Mouse (Mus musculus): ENCODE measurements around the gene Mrpl3. TPM values are rescaled to one million over a fixed set of nuclear protein-coding genes. Genes with fewer than 3 reads are reported as not detected.

Mrpl3 gene
- 114 and 122 TPM in 2 replicates for polyA plus RNA-seq (2016; fragmentation: Nextera tagmentation; extraction: Ambion mirVana)

DNA sequence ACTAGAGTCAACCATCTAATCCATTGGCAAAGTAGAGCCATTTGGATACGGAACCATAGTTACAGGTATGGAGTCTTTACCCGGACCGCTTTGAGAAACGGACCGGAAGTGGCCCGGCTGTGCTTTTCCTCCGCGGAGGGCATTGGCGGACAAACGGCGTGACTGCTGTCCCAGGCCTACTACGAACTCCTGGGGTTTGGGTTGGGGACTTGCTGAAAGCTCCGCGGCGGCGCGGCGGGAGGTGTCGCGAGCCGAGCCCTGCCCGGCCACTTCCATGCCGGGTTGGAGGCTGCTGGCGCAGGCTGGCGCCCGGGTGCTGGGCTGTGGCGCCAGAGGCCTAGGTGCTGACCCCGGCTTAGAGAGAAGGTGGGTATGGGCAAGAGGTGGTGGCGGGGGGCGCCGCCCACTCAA is at the start of gene Mrpl3:
Gene Mrpl3 (plus strand): TSS at position 93 of the 411 bp plus-strand sequence.
- Histone ChIP-seq H3K27ac (peak within 1 kb of the TSS; percentile 90), H3K36me3 (replicated peaks) (peaks cover 35% of the 10 kb centered on the region), H3K27me3 (ENCODE audit: poor library complexity, severe bottlenecking) (no peaks in the 10 kb centered on the region), H3K4me3 (peak within 1 kb of the TSS; percentile 76), H3K4me1 (peaks cover 10% of the 10 kb centered on the region), H3K9me3 (no peaks in the 10 kb centered on the region)
- under 1% methylated on average over 31 of the region's 31 CpGs for WGBS
- DNase-seq (ENCODE audit: extremely low spot score, low spot score), result peak; percentile 88

DNA sequence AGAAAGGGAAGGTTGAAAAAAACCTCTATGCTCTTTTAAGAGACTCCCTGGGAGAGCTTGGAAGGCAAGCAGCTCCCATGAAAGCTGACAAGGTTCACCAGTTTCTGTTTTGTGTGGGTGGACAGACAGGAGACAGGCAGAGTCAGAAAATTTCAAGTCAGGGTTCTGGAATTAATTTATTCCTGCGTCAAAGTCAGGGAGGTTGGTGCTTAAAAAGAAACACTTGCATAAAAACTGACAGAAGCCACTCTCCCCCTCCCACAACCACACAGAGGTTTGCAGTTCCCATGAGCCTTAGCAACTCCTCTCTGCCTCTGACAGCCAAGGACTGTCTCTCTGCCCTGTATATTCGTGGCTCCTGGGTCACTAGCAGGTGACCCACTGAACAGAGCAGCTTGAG is 42.3 kb upstream of the Mrpl3 start:
- Histone ChIP-seq H3K27ac (no peak overlapping the region), H3K4me3 (no peak overlapping the region), H3K9me3 (no peaks in the 10 kb centered on the region), H3K4me1 (no peaks in the 10 kb centered on the region), H3K36me3 (replicated peaks) (no peaks in the 10 kb centered on the region), H3K27me3 (ENCODE audit: poor library complexity, severe bottlenecking) (no peaks in the 10 kb centered on the region)
- WGBS, result 31% methylated on average over 2 of the region's 2 CpGs
- DNase-seq (ENCODE audit: extremely low spot score, low spot score), result no peak

DNA sequence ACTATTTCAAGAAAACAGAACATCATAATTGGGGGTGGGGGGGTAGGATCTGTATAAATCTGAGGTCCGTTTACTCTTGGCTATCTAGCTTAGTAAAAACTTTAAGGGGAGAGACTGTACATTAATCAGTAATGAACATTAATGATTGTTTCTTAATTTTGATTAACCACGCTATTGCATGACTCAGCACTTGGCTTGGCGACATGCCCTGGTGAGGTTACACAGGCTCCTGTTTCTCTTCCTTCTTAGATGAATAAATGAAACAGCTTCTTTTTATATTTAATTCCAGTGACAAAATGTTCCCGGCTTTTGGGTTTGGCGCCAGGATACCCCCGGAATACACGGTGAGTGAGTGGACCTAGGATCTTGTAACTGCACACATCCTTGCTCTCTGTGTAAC is 34.9 kb upstream of the Mrpl3 start:
- no peaks in the 10 kb centered on the region for H3K9me3 ChIP-seq
- H3K4me1 ChIP-seq, result no peaks in the 10 kb centered on the region
- no peak overlapping the region for H3K27ac ChIP-seq
- no peak for DNase-seq (ENCODE audit: extremely low spot score, low spot score)
- no peak overlapping the region for H3K4me3 ChIP-seq
- 94% methylated on average over 7 of the region's 7 CpGs for WGBS
- no peaks in the 10 kb centered on the region for H3K27me3 ChIP-seq (ENCODE audit: poor library complexity, severe bottlenecking)
- no peaks in the 10 kb centered on the region for H3K36me3 ChIP-seq (replicated peaks)

DNA sequence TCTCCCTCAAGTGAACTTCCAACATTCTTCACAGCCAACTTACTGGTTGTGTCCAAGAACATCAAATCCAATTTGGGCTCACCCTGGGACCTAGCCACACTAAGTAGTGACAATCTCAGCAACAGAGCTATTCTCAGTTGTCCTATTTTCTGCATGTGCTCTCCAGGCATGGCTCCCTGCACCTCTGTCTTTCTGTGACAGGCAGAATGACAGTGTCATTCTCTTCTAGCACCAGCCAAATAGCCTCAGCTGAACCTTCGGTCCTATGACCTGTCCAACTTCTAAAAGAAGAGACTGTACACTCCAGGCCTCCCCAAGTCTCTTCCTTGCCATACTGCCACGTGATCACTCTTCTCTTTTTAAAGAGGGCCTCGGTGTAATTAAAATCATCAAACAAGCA is 24.7 kb upstream of the Mrpl3 start:
- 82% methylated on average over 3 of the region's 3 CpGs for WGBS

DNA sequence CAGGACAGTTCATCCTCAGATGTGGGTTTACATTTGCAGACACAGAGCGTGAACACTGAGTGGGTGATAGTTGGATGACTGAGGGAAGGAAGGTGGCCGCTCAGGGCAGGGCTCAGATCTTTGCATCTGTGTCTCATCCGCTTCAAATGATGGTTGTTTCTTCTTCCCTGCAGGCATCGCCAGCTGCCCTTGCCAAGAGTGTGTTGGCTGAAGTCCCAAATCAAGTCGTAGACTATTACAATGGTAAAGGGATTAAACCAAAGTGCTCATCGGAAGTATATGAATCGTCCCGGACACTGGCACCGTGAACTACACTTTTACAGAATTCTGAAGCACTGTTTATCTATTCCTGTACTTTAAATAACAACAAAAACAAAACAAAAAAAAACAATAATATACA is 20.5 kb upstream of the Mrpl3 start:
- no peaks in the 10 kb centered on the region for H3K9me3 ChIP-seq
- no peak overlapping the region for H3K27ac ChIP-seq
- H3K4me3 ChIP-seq, result no peak overlapping the region
- no peak for DNase-seq (ENCODE audit: extremely low spot score, low spot score)
- H3K27me3 ChIP-seq (ENCODE audit: poor library complexity, severe bottlenecking), result no peaks in the 10 kb centered on the region
- H3K4me1 ChIP-seq, result no peaks in the 10 kb centered on the region
- 93% methylated on average over 9 of the region's 9 CpGs for WGBS
- H3K36me3 ChIP-seq (replicated peaks), result no peaks in the 10 kb centered on the region

More for the DNA sequence above, 24.7 kb upstream of the Mrpl3 start:
- Histone ChIP-seq H3K4me1 (no peaks in the 10 kb centered on the region), H3K36me3 (replicated peaks) (no peaks in the 10 kb centered on the region), H3K27me3 (ENCODE audit: poor library complexity, severe bottlenecking) (no peaks in the 10 kb centered on the region), H3K4me3 (no peak overlapping the region), H3K9me3 (no peaks in the 10 kb centered on the region), H3K27ac (no peak overlapping the region)
- DNase-seq (ENCODE audit: extremely low spot score, low spot score), result no peak

DNA sequence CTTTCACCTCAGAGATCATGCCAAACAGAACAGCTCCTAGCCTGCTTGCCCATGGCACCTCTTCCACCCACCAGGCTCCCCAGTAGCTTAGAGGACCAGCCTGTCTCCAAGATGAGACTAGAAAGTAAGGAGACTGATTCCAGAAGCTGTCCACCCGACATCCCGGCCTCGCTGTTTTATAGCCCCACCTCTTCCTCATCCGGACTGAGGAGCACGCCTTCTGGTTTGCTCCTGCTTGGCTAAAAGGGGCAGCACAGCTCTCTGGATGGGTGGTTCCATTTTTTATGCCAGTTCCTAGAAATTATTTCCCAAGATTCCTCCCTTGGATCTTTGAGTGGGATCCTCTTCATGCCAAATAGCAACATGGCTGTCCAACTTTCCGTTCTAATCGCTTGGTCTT is 19.4 kb upstream of the Mrpl3 start:
- DNase-seq (ENCODE audit: extremely low spot score, low spot score), result no peak
- Histone ChIP-seq H3K9me3 (no peaks in the 10 kb centered on the region), H3K27me3 (ENCODE audit: poor library complexity, severe bottlenecking) (no peaks in the 10 kb centered on the region), H3K36me3 (replicated peaks) (no peaks in the 10 kb centered on the region), H3K4me1 (no peaks in the 10 kb centered on the region), H3K4me3 (no peak overlapping the region), H3K27ac (no peak overlapping the region)
- 87% methylated on average over 7 of the region's 7 CpGs for WGBS

DNA sequence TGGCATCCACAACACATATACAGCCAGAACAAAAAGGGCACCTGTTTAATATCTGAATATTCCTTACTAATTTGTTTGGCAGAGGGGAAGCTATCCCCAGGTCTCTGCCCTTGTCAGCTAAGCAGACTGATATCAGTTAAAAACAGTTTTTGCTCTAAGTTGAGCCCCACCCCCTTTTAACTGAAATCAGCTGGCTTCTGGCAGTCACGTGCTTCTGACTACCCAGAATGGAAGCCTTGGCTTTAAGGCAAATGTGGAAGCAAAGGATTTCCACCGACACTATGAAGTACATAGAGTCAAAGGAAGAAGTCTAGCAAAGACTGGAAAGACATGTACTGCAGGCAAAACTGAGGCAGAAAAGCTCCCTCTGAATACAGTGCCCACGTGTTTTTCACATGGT is 15.2 kb upstream of the Mrpl3 start:
- Histone ChIP-seq H3K36me3 (replicated peaks) (no peaks in the 10 kb centered on the region), H3K4me3 (no peak overlapping the region), H3K27me3 (ENCODE audit: poor library complexity, severe bottlenecking) (no peaks in the 10 kb centered on the region), H3K4me1 (no peaks in the 10 kb centered on the region), H3K27ac (no peak overlapping the region), H3K9me3 (no peaks in the 10 kb centered on the region)
- 80% methylated on average over 3 of the region's 3 CpGs for WGBS
- DNase-seq (ENCODE audit: extremely low spot score, low spot score), result no peak

DNA sequence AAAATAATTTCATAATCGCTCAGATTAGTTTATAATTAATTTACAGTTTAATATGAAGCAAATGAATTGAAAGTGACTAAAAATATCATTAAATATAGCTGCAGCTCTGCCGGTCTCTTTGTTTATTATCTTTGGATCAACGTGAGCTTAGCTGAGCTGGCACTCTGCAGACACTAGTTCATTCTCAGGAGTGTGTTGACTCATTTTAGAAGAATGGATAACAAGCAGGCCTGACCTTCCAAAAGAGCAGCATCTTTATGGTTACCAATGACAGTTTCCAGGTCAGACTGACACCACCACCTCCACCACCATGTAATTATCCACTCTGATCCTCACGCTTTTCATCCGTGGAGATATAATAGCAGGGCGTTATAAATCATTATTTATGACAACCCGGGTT is 7.0 kb upstream of the Mrpl3 start:
- H3K36me3 ChIP-seq (replicated peaks), result no peaks in the 10 kb centered on the region
- no peak overlapping the region for H3K4me3 ChIP-seq
- H3K9me3 ChIP-seq, result no peaks in the 10 kb centered on the region
- H3K27me3 ChIP-seq (ENCODE audit: poor library complexity, severe bottlenecking), result no peaks in the 10 kb centered on the region
- 84% methylated on average over 7 of the region's 7 CpGs for WGBS
- DNase-seq (ENCODE audit: extremely low spot score, low spot score), result no peak
- no peak overlapping the region for H3K27ac ChIP-seq
- H3K4me1 ChIP-seq, result 0 out of 2 replicates have a peak, but pooled peaks cover 5% of the 10 kb centered on the region

DNA sequence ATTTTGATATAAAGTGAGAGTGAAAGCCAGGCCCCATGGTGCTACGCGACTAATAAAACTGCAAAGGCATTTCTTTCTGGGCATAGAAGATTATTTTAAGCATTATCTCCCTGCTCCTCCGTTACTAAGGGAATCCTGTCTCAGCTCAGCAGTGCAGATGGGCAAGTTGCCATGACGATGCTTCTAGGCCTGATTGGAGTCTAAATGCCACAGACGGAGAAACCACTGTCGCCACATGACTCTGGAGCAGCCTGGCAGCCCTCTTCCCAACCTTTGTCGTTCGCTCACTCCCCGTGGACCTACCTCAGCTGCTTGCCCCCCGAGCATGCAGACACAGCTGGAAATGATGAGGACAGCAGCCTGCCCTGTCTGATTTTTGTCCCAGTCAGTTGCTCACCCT is 4.7 kb upstream of the Mrpl3 start:
- WGBS, result 67% methylated on average over 10 of the region's 10 CpGs
- no peaks in the 10 kb centered on the region for H3K36me3 ChIP-seq (replicated peaks)
- no peak overlapping the region for H3K4me3 ChIP-seq
- 0 out of 2 replicates have a peak, but pooled peaks cover 5% of the 10 kb centered on the region for H3K4me1 ChIP-seq
- H3K9me3 ChIP-seq, result no peaks in the 10 kb centered on the region
- no peaks in the 10 kb centered on the region for H3K27me3 ChIP-seq (ENCODE audit: poor library complexity, severe bottlenecking)
- no peak overlapping the region for H3K27ac ChIP-seq
- DNase-seq (ENCODE audit: extremely low spot score, low spot score), result no peak

DNA sequence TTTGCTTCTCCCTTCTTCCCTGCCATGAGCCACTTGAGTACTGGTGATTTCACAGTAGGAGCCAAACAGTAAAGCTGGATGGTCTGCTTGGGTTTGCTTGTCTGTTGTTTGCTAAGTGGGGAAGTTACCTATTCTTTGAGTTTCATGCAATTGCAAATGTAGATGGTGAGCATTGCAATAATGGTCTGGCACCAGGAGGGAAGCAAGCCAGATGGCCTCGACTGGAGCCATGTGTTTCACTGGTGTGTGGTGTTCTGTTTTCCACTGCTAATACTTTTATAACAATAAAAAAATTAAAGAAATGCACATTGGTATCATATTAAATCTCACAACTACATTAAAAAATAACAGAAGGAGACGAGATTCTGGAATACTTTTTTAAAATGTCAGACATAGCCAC is 3.4 kb upstream of the Mrpl3 start:
- Histone ChIP-seq H3K27ac (no peak overlapping the region), H3K4me3 (no peak overlapping the region), H3K36me3 (replicated peaks) (peaks cover 2% of the 10 kb centered on the region; the same call in 1 of the 2 replicates), H3K9me3 (no peaks in the 10 kb centered on the region), H3K27me3 (ENCODE audit: poor library complexity, severe bottlenecking) (no peaks in the 10 kb centered on the region), H3K4me1 (peaks cover 11% of the 10 kb centered on the region)
- no peak for DNase-seq (ENCODE audit: extremely low spot score, low spot score)
- WGBS, result 60% methylated on average over 2 of the region's 2 CpGs

DNA sequence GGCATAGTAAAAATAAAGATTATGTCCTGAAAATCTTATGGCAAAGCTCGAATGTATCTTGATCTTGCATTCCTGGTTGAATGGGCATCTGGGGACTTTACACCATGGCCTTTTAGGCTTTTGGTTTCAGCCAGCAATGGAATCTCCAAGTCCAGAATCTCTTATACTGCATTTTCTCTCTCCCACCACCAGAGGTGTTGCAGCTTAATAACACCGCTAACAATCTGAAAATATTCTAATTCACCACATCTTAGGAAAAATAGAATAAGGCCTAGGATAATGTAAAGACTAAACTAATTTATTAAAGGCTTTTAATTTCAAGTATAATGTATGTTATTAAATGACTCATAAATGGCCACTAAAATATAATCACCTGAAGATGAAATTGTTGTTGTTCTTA is 2.8 kb upstream of the Mrpl3 start:
- Histone ChIP-seq H3K27ac (no peak overlapping the region), H3K27me3 (ENCODE audit: poor library complexity, severe bottlenecking) (no peaks in the 10 kb centered on the region), H3K4me1 (peaks cover 11% of the 10 kb centered on the region), H3K9me3 (no peaks in the 10 kb centered on the region), H3K36me3 (replicated peaks) (peaks cover 7% of the 10 kb centered on the region), H3K4me3 (no peak overlapping the region)
- DNase-seq (ENCODE audit: extremely low spot score, low spot score), result no peak
- WGBS, result 69% methylated on average over 2 of the region's 2 CpGs

DNA sequence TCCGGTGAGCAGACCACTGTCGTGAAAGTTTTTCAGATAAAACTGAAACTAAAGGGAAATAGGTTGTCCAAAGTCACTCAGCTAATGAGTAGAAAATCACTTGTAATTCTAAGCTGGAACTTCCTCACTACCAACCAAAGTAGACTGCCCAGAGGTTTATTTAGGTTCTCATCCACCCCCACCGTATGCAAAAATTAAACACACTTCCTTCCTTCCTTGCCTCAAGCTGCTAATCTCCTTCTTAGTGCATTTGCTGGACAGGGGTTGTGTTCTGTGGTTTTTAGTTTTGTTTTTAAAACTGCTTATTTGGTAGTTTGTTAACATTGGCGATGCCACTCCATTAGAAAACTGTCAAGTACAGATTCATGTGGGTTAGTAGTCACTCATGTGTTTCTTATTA is 773 bp downstream of the Mrpl3 start:
- Histone ChIP-seq H3K9me3 (no peaks in the 10 kb centered on the region), H3K4me3 (peak overlapping the region; percentile 76), H3K4me1 (peaks cover 6% of the 10 kb centered on the region), H3K27me3 (ENCODE audit: poor library complexity, severe bottlenecking) (no peaks in the 10 kb centered on the region), H3K27ac (peak overlapping the region; percentile 90), H3K36me3 (replicated peaks) (peaks cover 42% of the 10 kb centered on the region)
- DNase-seq (ENCODE audit: extremely low spot score, low spot score), result no peak
- 60% methylated on average over 4 of the region's 4 CpGs for WGBS

DNA sequence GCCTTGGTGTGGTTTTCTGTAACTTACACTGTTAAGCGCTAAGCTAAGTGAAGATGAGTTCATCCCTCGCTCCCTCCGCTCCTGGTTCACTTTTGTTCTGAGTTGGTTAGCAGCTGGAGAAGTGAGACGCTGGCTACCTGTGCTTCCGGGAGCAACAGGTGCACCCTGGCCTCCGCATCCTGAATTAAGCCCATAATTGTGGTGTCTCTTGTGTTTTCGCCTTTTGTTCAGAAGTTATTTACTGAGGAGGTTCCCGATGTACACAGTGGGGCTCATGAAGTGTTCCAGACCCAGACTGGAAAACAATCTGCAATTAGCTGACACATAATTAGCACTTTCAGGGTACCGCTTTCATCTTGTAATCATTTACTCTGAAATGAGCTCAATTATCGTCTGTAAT is 16.1 kb downstream of the Mrpl3 start:
- Histone ChIP-seq H3K4me1 (no peaks in the 10 kb centered on the region), H3K27ac (no peak overlapping the region), H3K4me3 (no peak overlapping the region), H3K27me3 (ENCODE audit: poor library complexity, severe bottlenecking) (no peaks in the 10 kb centered on the region), H3K9me3 (no peaks in the 10 kb centered on the region), H3K36me3 (replicated peaks) (peaks cover 91% of the 10 kb centered on the region)
- no peak for DNase-seq (ENCODE audit: extremely low spot score, low spot score)
- WGBS, result 92% methylated on average over 10 of the region's 10 CpGs

Measured in forebrain, embryonic 10.5 days (tissue).